7 mouse cellular contexts compared by ENCODE assay signal in genomic region chrX:135008720-135009470, GRCm38 (mm10). TPM values are rescaled to one million over a fixed set of nuclear protein-coding genes. Genes with fewer than 3 reads are reported as not detected.
DNase-seq lines count a peak whose midpoint lies in the region; ATAC-seq lines count a peak whose summit lies in the region.

Gene Zmat1, minus strand, starts transcription at chrX:135009209.

- no peaks in the 10 kb centered on the region; the same call in 1 of the 2 replicates for H3K27me3 ChIP-seq in embryonic facial prominence, embryonic 11.5 days (ENCODE audit: control insufficient read depth, insufficient read depth, low read length)
- peaks cover 79% of the 10 kb centered on the region for H3K27me3 ChIP-seq in limb, embryonic 10.5 days (ENCODE audit: low read depth, poor library complexity, severe bottlenecking)
- H3K27me3 ChIP-seq in midbrain, embryonic 13.5 days, result peaks cover 17% of the 10 kb centered on the region; the same call in 1 of the 2 replicates

- 16% methylated on average over 48 of the region's 65 CpGs for WGBS in embryonic facial prominence, embryonic 11.5 days
- WGBS in limb, embryonic 10.5 days, result 15% methylated on average over 44 of the region's 65 CpGs
- WGBS in midbrain, embryonic 13.5 days, result 24% methylated on average over 41 of the region's 65 CpGs

- ATAC-seq in embryonic facial prominence, embryonic 11.5 days (replicated peaks; ENCODE audit: insufficient number of reproducible peaks, low FRiP score, low TSS enrichment, low read depth), result peak; percentile 99
- peak; percentile 100 for ATAC-seq in granulocyte monocyte progenitor cell, adult 5-6 weeks (replicated peaks; ENCODE audit: poor library complexity, severe bottlenecking)
- ATAC-seq in midbrain, embryonic 13.5 days, result peak; percentile 100

- peak within 1 kb of the TSS; percentile 59 for H3K4me3 ChIP-seq in embryonic facial prominence, embryonic 11.5 days (ENCODE audit: low read depth, low read length)
- H3K4me3 ChIP-seq in limb, embryonic 10.5 days, result peak within 1 kb of the TSS; percentile 66
- peak within 1 kb of the TSS; percentile 57 for H3K4me3 ChIP-seq in midbrain, embryonic 13.5 days (replicated peaks)

- peak within 1 kb of the TSS; percentile 76 for H3K9ac ChIP-seq in embryonic facial prominence, embryonic 11.5 days (replicated peaks; ENCODE audit: low read length)
- peak within 1 kb of the TSS; percentile 79 for H3K9ac ChIP-seq in midbrain, embryonic 13.5 days (replicated peaks)

- no peaks in the 10 kb centered on the region for H3K4me1 ChIP-seq in embryonic facial prominence, embryonic 11.5 days (ENCODE audit: control insufficient read depth, insufficient read depth, low read length)
- 0 out of 2 replicates have a peak, but pooled peaks cover 3% of the 10 kb centered on the region for H3K4me1 ChIP-seq in limb, embryonic 10.5 days
- peaks cover 4% of the 10 kb centered on the region; the same call in 1 of the 2 replicates for H3K4me1 ChIP-seq in midbrain, embryonic 13.5 days (replicated peaks)

- peak; percentile 93 for DNase-seq in adrenal gland, postnatal 14 days
- peak; percentile 89 for DNase-seq in embryonic facial prominence, embryonic 11.5 days (ENCODE audit: low spot score)
- peak; percentile 94 for DNase-seq in kidney, adult 11 months
- peak; percentile 77 for DNase-seq in limb, embryonic 10.5 days (ENCODE audit: low spot score)
- peak; percentile 75 for DNase-seq in spleen, adult 12 weeks (ENCODE audit: low spot score)

- H3K4me2 ChIP-seq in embryonic facial prominence, embryonic 11.5 days (ENCODE audit: low read depth, low read length), result peak within 1 kb of the TSS; percentile 34
- peak within 1 kb of the TSS; percentile 51 for H3K4me2 ChIP-seq in midbrain, embryonic 13.5 days (replicated peaks)

- H3K36me3 ChIP-seq in embryonic facial prominence, embryonic 11.5 days (replicated peaks; ENCODE audit: control insufficient read depth, insufficient read depth, low read depth, low read length), result no peaks in the 10 kb centered on the region
- no peaks in the 10 kb centered on the region for H3K36me3 ChIP-seq in limb, embryonic 10.5 days
- H3K36me3 ChIP-seq in midbrain, embryonic 13.5 days, result no peaks in the 10 kb centered on the region

- H3K27ac ChIP-seq in embryonic facial prominence, embryonic 11.5 days (replicated peaks; ENCODE audit: low read depth, low read length), result peak within 1 kb of the TSS; percentile 67; the same call in 1 of the 2 replicates
- peak within 1 kb of the TSS; percentile 95 for H3K27ac ChIP-seq in limb, embryonic 10.5 days
- peak within 1 kb of the TSS; percentile 94 for H3K27ac ChIP-seq in midbrain, embryonic 13.5 days

- H3K9me3 ChIP-seq in embryonic facial prominence, embryonic 11.5 days (replicated peaks; ENCODE audit: control insufficient read depth, low read length), result no peaks in the 10 kb centered on the region
- H3K9me3 ChIP-seq in limb, embryonic 10.5 days (replicated peaks), result no peaks in the 10 kb centered on the region
- no peaks in the 10 kb centered on the region for H3K9me3 ChIP-seq in midbrain, embryonic 13.5 days

RNA-seq across cellular contexts. Expression of gene Zmat1, which starts in this region (rescaled TPM):
- total RNA-seq in adrenal gland, postnatal 14 days (2021), result 6.7 and 7.3 TPM in 2 replicates
- polyA plus RNA-seq in embryonic facial prominence, embryonic 11.5 days (2014; fragmentation: Nextera tagmentation; extraction: Ambion mirVana), result 6.2 and 7.0 TPM in 2 replicates
- 2.4 and 4.1 TPM in 2 replicates for total RNA-seq in granulocyte monocyte progenitor cell, adult 5-6 weeks (2014; fragmentation: Nextera tagmentation)
- total RNA-seq in granulocyte monocyte progenitor cell, adult 5-6 weeks (2017), result 1.6 and 4.8 TPM in 2 replicates
- polyA plus RNA-seq in limb, embryonic 10.5 days (2016; fragmentation: Nextera tagmentation; extraction: Ambion mirVana), result 2.3 and 3.8 TPM in 2 replicates
- polyA plus RNA-seq in midbrain, embryonic 13.5 days (2015; fragmentation: Nextera tagmentation; extraction: Ambion mirVana), result 7.1 TPM in 2 replicates

Comparison
In these comparisons a context has a peak if more than half of its experiments do, and no peak if none do; other contexts are left out.
1. Peak in every context shown above with its lines: DNase-seq, ATAC-seq, H3K4me3 ChIP-seq and H3K27ac ChIP-seq.